Mouse (Mus musculus) Patski (cell line): ENCODE data around the gene Mettl26. TPM values are rescaled to one million over a fixed set of nuclear protein-coding genes. Genes with fewer than 3 reads are reported as not detected.

Experiments used
- ATAC-seq: fragments of 100-300 bp; one replicate; pipeline ENCODE4 v1.8.0; 2021
- CTCF ChIA-PET: fragments of 350-600 bp; sonication (Branson Sonifier 250); formaldehyde crosslinking; loops from one replicate; lab custom pipeline; 2022; ENCODE audit warnings: inconsistent platforms; lab: Charles Lee
- POLR2A ChIA-PET: fragments of 350-600 bp; sonication (Branson Sonifier 250); formaldehyde crosslinking; loops from one replicate; lab custom pipeline; 2022; ENCODE audit warnings: antibody characterized with exemption, inconsistent platforms; lab: Charles Lee
- DNase-seq: peaks from one replicate; pipeline ENCODE4 v3.0.0-alpha.2; 2011; ENCODE audit warnings: low read depth, low spot score
- H3K27me3 ChIP-seq: fragments of 371-371 bp; one replicate; pipeline ENCODE4 v1.5.1; 2021
- CTCF ChIP-seq: fragments of 100-300 bp; IDR thresholded peaks from one replicate; pipeline ENCODE4 v1.5.1; 2021
- in situ Hi-C: fragments of 300-500 bp; cut with MboI; formaldehyde crosslinking; loops from 3 replicates; pipeline ENCODE4 v1.11.1; 2018; ENCODE audit warnings: low pct_unique_long_range_greater_than_20kb, mixed read lengths
- polyA plus RNA-seq: library from polyadenylated mRNA; unstranded; gene quantifications from one replicate; pipeline ENCODE4 v1.2.3, GENCODE M21; 2021

The Mettl26 gene
- polyA plus RNA-seq, 1 experiment from 2014 or later, result 81.4 TPM

- TF ChIP-seq CTCF, result no peak
- POLR2A ChIA-PET, result interaction anchor here (1.0 kb wide), 1 partner anchor 9 kb away, joined by 5 read pairs; no protein-coding TSS in a partner anchor
- DNase-seq, result no peak
- in situ Hi-C loops, result no loop called here
- ATAC-seq, result peak; percentile 34
- H3K27me3 ChIP-seq, result no peaks in the 10 kb centered on the region
- CTCF ChIA-PET, result no interaction called here
Measured at GRCm38 (mm10) chr17:25843636-25844395, 31.1 kb upstream of the Mettl26 start.

GRCm38 (mm10) chr17:25844396-25844901, 30.4 kb upstream of the Mettl26 start, which contains the start of gene Rhot2:
Gene Rhot2 (minus strand): TSS chr17:25844851.
- TF ChIP-seq CTCF, result no peak
- POLR2A ChIA-PET, result interaction anchor here (0.6 to 0.9 kb wide), 2 partner anchors 11 to 41 kb away, joined by 3 to 7 read pairs; partner anchors contain the start of gene Stub1
- DNase-seq, result no peak
- in situ Hi-C loops, result no loop called here
- peak; percentile 87 for ATAC-seq
- no peaks in the 10 kb centered on the region for H3K27me3 ChIP-seq
- CTCF ChIA-PET, result no interaction called here

GRCm38 (mm10) chr17:25860229-25860628, 14.6 kb upstream of the Mettl26 start:
- CTCF ChIA-PET, result no interaction called here
- POLR2A ChIA-PET, result interaction anchor here (1.3 kb wide), 1 partner anchor 15 kb away, joined by 4 read pairs; no protein-coding TSS in a partner anchor
- in situ Hi-C loops, result no loop called here
- TF ChIP-seq CTCF, result no peak
- ATAC-seq (no peak), DNase-seq (no peak)
- H3K27me3 ChIP-seq, result no peaks in the 10 kb centered on the region

GRCm38 (mm10) chr17:25860832-25861703, 13.8 kb upstream of the Mettl26 start, which contains the start of gene Wdr90:
Gene Wdr90 (minus strand): TSS chr17:25861501.
- ATAC-seq, result peak; percentile 73

GRCm38 (mm10) chr17:25861704-25862612, 12.9 kb upstream of the Mettl26 start:
- no peak for TF ChIP-seq CTCF
- ATAC-seq, result no peak
- H3K27me3 ChIP-seq, result no peaks in the 10 kb centered on the region
- ChIA-PET CTCF (interaction anchor here (1.3 kb wide), 2 partner anchors 10 to 14 kb away, joined by 3 to 4 read pairs; no protein-coding TSS in a partner anchor), POLR2A (interaction anchor here (0.6 to 1.7 kb wide), 7 partner anchors 13 to 115 kb away, joined by 3 to 7 read pairs (median 4); partner anchors contain the start of genes Mettl26, Rhbdl1 and Stub1)
- no peak for DNase-seq
- in situ Hi-C loops, result no loop called here

More at GRCm38 (mm10) chr17:25860832-25861703, 13.8 kb upstream of the Mettl26 start, which contains the start of gene Wdr90:
- no peak for DNase-seq
- ChIA-PET POLR2A (interaction anchor here (0.9 to 1.7 kb wide), 4 partner anchors 14 to 24 kb away, joined by 3 to 7 read pairs (median 4); partner anchors contain the start of genes Mettl26 and Rhbdl1), CTCF (interaction anchor here (1.3 kb wide), 1 partner anchor 10 kb away, joined by 3 read pairs; no protein-coding TSS in a partner anchor)
- TF ChIP-seq CTCF, result no peak
- no peaks in the 10 kb centered on the region for H3K27me3 ChIP-seq
- in situ Hi-C loops, result no loop called here

GRCm38 (mm10) chr17:25863681-25864080, 11.2 kb upstream of the Mettl26 start:
- POLR2A ChIA-PET, result no interaction called here
- no peak for TF ChIP-seq CTCF
- CTCF ChIA-PET, result no interaction called here
- in situ Hi-C loops, result no loop called here
- H3K27me3 ChIP-seq, result no peaks in the 10 kb centered on the region
- no peak for DNase-seq
- no peak for ATAC-seq

GRCm38 (mm10) chr17:25864311-25864710, 10.6 kb upstream of the Mettl26 start:
- in situ Hi-C loops, result no loop called here
- DNase-seq, result no peak
- TF ChIP-seq CTCF, result no peak
- POLR2A ChIA-PET, result interaction anchor here (0.5 kb wide), 1 partner anchor 10 kb away, joined by 3 read pairs; no protein-coding TSS in a partner anchor
- no peak for ATAC-seq
- CTCF ChIA-PET, result no interaction called here
- H3K27me3 ChIP-seq, result no peaks in the 10 kb centered on the region

- CTCF ChIA-PET, result no interaction called here
Measured at GRCm38 (mm10) chr17:25865288-25865687, 9.6 kb upstream of the Mettl26 start.

GRCm38 (mm10) chr17:25866172-25866571, 8.7 kb upstream of the Mettl26 start:
- CTCF ChIA-PET, result no interaction called here
- POLR2A ChIA-PET, result no interaction called here
- in situ Hi-C loops, result no loop called here
- ATAC-seq (no peak), DNase-seq (no peak)
- no peaks in the 10 kb centered on the region for H3K27me3 ChIP-seq
- no peak for TF ChIP-seq CTCF

More at GRCm38 (mm10) chr17:25865288-25865687, 9.6 kb upstream of the Mettl26 start:
- no peak for ATAC-seq
- DNase-seq, result no peak
- no peak for TF ChIP-seq CTCF
- POLR2A ChIA-PET, result no interaction called here
- in situ Hi-C loops, result no loop called here
- H3K27me3 ChIP-seq, result no peaks in the 10 kb centered on the region
